Mouse (Mus musculus) forelimb bud, embryonic 11.5 days (tissue): ENCODE measurements around the gene Mrpl37.
A peak's percentile ranks its signal among the peaks of the same experiment; 100 is the strongest.
"Not testable (repeated sequence)": the region's sequence is repeated elsewhere in the genome, so short reads cannot be mapped to it uniquely, and the experiment has no call there.

Source experiments
- DNase-seq: peaks from one replicate; pipeline ENCODE4 v3.0.0-alpha.2; 2012; ENCODE audit warnings: low read depth, low spot score

Gene Mrpl37

GRCm38 (mm10) chr4:107066252-107067124 is at the start of gene Mrpl37, which contains the start of gene Cyb5rl:
TSS of gene Mrpl37 (minus strand) at chr4:107066868.
TSS of gene Cyb5rl (plus strand) at chr4:107066988.
- DNase-seq: peak; percentile 97

GRCm38 (mm10) chr4:107114278-107114677 is 47.6 kb upstream of the Mrpl37 start:
- no peak for DNase-seq

GRCm38 (mm10) chr4:107109181-107109580 is 42.5 kb upstream of the Mrpl37 start:
- DNase-seq: not testable (repeated sequence)

GRCm38 (mm10) chr4:107108291-107108731 is 41.6 kb upstream of the Mrpl37 start:
- DNase-seq: no peak

- DNase-seq: no peak
These were observed 40.1 kb upstream of the Mrpl37 start for GRCm38 (mm10) chr4:107106777-107107176.

- no peak for DNase-seq
These were observed 35.6 kb upstream of the Mrpl37 start for GRCm38 (mm10) chr4:107102220-107102619.

- DNase-seq: no peak
These were observed 32.3 kb upstream of the Mrpl37 start for GRCm38 (mm10) chr4:107098791-107099525.

- DNase-seq: no peak
These were observed 31.7 kb upstream of the Mrpl37 start for GRCm38 (mm10) chr4:107098375-107098774.

- DNase-seq: no peak
These were observed 31.2 kb upstream of the Mrpl37 start for GRCm38 (mm10) chr4:107097871-107098270.

- no peak for DNase-seq
These were observed 30.2 kb upstream of the Mrpl37 start, which contains the start of gene Cdcp2 for GRCm38 (mm10) chr4:107096841-107097373. TSS of gene Cdcp2 (plus strand) at chr4:107096891.

- no peak for DNase-seq
These were observed 29.4 kb upstream of the Mrpl37 start for GRCm38 (mm10) chr4:107096043-107096442.

- DNase-seq: peak; percentile 61
These were observed 28.0 kb upstream of the Mrpl37 start for GRCm38 (mm10) chr4:107094484-107095187.

GRCm38 (mm10) chr4:107091696-107092095 is 25.0 kb upstream of the Mrpl37 start:
- DNase-seq: no peak

GRCm38 (mm10) chr4:107084858-107085257 is 18.2 kb upstream of the Mrpl37 start:
- DNase-seq: no peak

- no peak for DNase-seq
These were observed 17.7 kb upstream of the Mrpl37 start for GRCm38 (mm10) chr4:107084343-107084742.

GRCm38 (mm10) chr4:107083126-107083525 is 16.5 kb upstream of the Mrpl37 start:
- no peak for DNase-seq

- no peak for DNase-seq
These were observed 15.5 kb upstream of the Mrpl37 start for GRCm38 (mm10) chr4:107082185-107082584.

- no peak for DNase-seq
These were observed 13.0 kb upstream of the Mrpl37 start for GRCm38 (mm10) chr4:107079716-107080115.

- DNase-seq: no peak
These were observed 12.2 kb upstream of the Mrpl37 start for GRCm38 (mm10) chr4:107078894-107079293.

GRCm38 (mm10) chr4:107075456-107075855 is 8.8 kb upstream of the Mrpl37 start:
- no peak for DNase-seq

- DNase-seq: no peak
These were observed 5.7 kb upstream of the Mrpl37 start for GRCm38 (mm10) chr4:107072343-107072742.
